Comparison of ENCODE assay signal across 35 mouse cellular contexts in genomic region chr7:75236386-75236785, GRCm38 (mm10).
"Had no signal": no experiment of that assay in that cellular context is flagged by ENCODE, and none has a peak within 500 bp of the region (broad histone marks: within the 10 kb centered on the region; RNA-seq: fewer than 3 reads in every experiment).

No protein-coding gene starts in this region.

- H3K4me2 ChIP-seq: heart, embryonic 11.5 days; heart, embryonic 12.5 days; heart, embryonic 13.5 days; heart, embryonic 15.5 days; hindbrain, embryonic 12.5 days; hindbrain, embryonic 13.5 days; hindbrain, embryonic 14.5 days; hindbrain, embryonic 15.5 days; intestine, embryonic 15.5 days; kidney, embryonic 15.5 days had no signal

- DNase-seq: heart, postnatal 10 days; heart, postnatal 14 days; heart, postnatal 36 days; heart, postnatal 4 days; kidney, adult 11 months; kidney, adult 18-20 months; kidney, adult 2 months; kidney, adult 8-10 months; kidney, adult 9 months; kidney, postnatal 10 days; kidney, postnatal 14 days; kidney, postnatal 25 days; kidney, postnatal 36 days; kidney, postnatal 4 days; layer of hippocampus, adult 9-11 months; layer of hippocampus, postnatal 36 days had no signal

- H3K27me3 ChIP-seq: heart, embryonic 12.5 days; heart, embryonic 13.5 days; heart, embryonic 15.5 days; hindbrain, embryonic 12.5 days; hindbrain, embryonic 13.5 days; hindbrain, embryonic 15.5 days; intestine, embryonic 15.5 days; kidney, embryonic 15.5 days had no signal

- H3K9me3 ChIP-seq: heart, embryonic 12.5 days; heart, embryonic 13.5 days; heart, embryonic 15.5 days; hindbrain, embryonic 10.5 days; hindbrain, embryonic 12.5 days; hindbrain, embryonic 13.5 days; hindbrain, embryonic 15.5 days; intestine, embryonic 15.5 days; kidney, embryonic 15.5 days had no signal

- H3K4me1 ChIP-seq: heart, embryonic 12.5 days; heart, embryonic 13.5 days; heart, embryonic 15.5 days; hindbrain, embryonic 10.5 days; hindbrain, embryonic 12.5 days; hindbrain, embryonic 15.5 days; intestine, embryonic 15.5 days; kidney, embryonic 15.5 days had no signal

- ATAC-seq: hindbrain, embryonic 16.5 days; hindbrain, postnatal 0 days; inflammation-experienced regulatory T-cells, adult 6 months; intestine, embryonic 15.5 days; intestine, embryonic 16.5 days; intestine, postnatal 0 days had no signal

- H3K27ac ChIP-seq: heart, embryonic 13.5 days; heart, embryonic 15.5 days; hindbrain, embryonic 10.5 days; hindbrain, embryonic 12.5 days; hindbrain, embryonic 13.5 days; hindbrain, embryonic 14.5 days; hindbrain, embryonic 15.5 days; hindbrain, postnatal 0 days; intestine, embryonic 15.5 days; kidney, embryonic 15.5 days; kidney, postnatal 0 days; layer of hippocampus, adult 2 months; left cerebral cortex, adult 2 months had no signal

- H3K36me3 ChIP-seq: heart, embryonic 12.5 days; heart, embryonic 13.5 days; heart, embryonic 15.5 days; hindbrain, embryonic 10.5 days; hindbrain, embryonic 12.5 days; hindbrain, embryonic 13.5 days; hindbrain, embryonic 15.5 days; intestine, embryonic 15.5 days; kidney, embryonic 15.5 days had no signal

- H3K4me3 ChIP-seq: heart, embryonic 12.5 days; heart, embryonic 13.5 days; heart, embryonic 15.5 days; hindbrain, embryonic 10.5 days; hindbrain, embryonic 12.5 days; hindbrain, embryonic 13.5 days; hindbrain, embryonic 15.5 days; intestine, embryonic 15.5 days; kidney, embryonic 15.5 days; layer of hippocampus, adult 2 months; left cerebral cortex, adult 2 months had no signal

- H3K9ac ChIP-seq: heart, embryonic 12.5 days; heart, embryonic 13.5 days; heart, embryonic 15.5 days; hindbrain, embryonic 12.5 days; hindbrain, embryonic 13.5 days; hindbrain, embryonic 14.5 days; hindbrain, embryonic 15.5 days; intestine, embryonic 15.5 days; kidney, embryonic 15.5 days had no signal
